ENCODE assay signal across 9 mouse cellular contexts in the genomic region with DNA sequence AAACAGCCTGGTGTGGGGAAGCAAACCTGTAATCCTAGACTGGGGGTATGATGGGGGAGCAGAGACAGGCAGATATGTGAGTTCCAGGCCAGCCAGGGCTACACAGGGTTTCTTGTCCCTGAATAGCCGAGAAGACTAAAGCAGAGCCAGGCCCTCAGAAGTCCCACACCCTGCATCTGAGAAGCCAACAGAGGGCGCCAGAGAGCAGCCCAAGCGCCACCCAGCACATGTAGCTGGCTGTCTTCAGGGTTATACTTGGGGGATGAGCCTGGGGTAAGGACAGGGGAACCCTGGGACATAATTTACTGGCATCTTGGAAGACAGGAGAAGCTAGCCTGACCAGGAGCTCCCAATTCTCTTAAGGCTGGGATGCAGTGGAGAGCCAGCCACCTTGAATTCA. TPM values are rescaled to one million over a fixed set of nuclear protein-coding genes. Genes with fewer than 3 reads are reported as not detected.
A peak's percentile ranks its signal among the peaks of the same experiment; 100 is the strongest.
DNase-seq lines count a peak whose midpoint lies in the region; ATAC-seq lines count a peak whose summit lies in the region.
"Had no signal": no experiment of that assay in that cellular context is flagged by ENCODE, and none has a peak within 500 bp of the region (broad histone marks: within the 10 kb centered on the region; RNA-seq: fewer than 3 reads in every experiment).

No protein-coding gene starts in this region.

- H3K36me3 ChIP-seq in intestine, embryonic 15.5 days, result peaks cover 26% of the 10 kb centered on the region
- H3K36me3 ChIP-seq in liver, embryonic 11.5 days (ENCODE audit: control insufficient read depth, insufficient read depth, low read length), result peaks cover 48% of the 10 kb centered on the region

- H3K4me1 ChIP-seq in intestine, embryonic 15.5 days (replicated peaks), result peaks cover 35% of the 10 kb centered on the region
- peaks cover 29% of the 10 kb centered on the region for H3K4me1 ChIP-seq in liver, embryonic 11.5 days (replicated peaks; ENCODE audit: control insufficient read depth, insufficient read depth, low read length)

- peak; percentile 46; the same call in 1 of the 2 replicates for ATAC-seq in intestine, embryonic 15.5 days
- peak; percentile 55 for ATAC-seq in liver, embryonic 11.5 days (replicated peaks; ENCODE audit: low FRiP score)

- H3K9ac ChIP-seq in intestine, embryonic 15.5 days, result no peak overlapping the region
- H3K9ac ChIP-seq in liver, embryonic 11.5 days (ENCODE audit: low read depth, low read length), result 0 out of 2 replicates have a peak overlapping the region, but pooled peaks have one; percentile 3

- H3K9me3 ChIP-seq in intestine, embryonic 15.5 days, result no peaks in the 10 kb centered on the region
- no peaks in the 10 kb centered on the region for H3K9me3 ChIP-seq in liver, embryonic 11.5 days (ENCODE audit: control insufficient read depth, low read length)
- H3K9me3 ChIP-seq: embryonic facial prominence, embryonic 13.5 days had no signal

- no peak overlapping the region for H3K27ac ChIP-seq in intestine, embryonic 15.5 days
- H3K27ac ChIP-seq in liver, embryonic 11.5 days (ENCODE audit: low read depth, low read length), result 0 out of 2 replicates have a peak overlapping the region, but pooled peaks have one; percentile 11
- H3K27ac ChIP-seq: embryonic facial prominence, embryonic 13.5 days had no signal

- H3K4me3 ChIP-seq in intestine, embryonic 15.5 days (replicated peaks), result no peak overlapping the region
- no peak overlapping the region for H3K4me3 ChIP-seq in liver, embryonic 11.5 days (ENCODE audit: low read depth, low read length)
- H3K4me3 ChIP-seq: embryonic facial prominence, embryonic 13.5 days had no signal

- DNase-seq in right cerebral cortex, adult 18-20 months, result peak; percentile 65
- no peak for DNase-seq in right cerebral cortex, postnatal 36 days (ENCODE audit: low spot score in 2 of 2)
- DNase-seq in cerebellum, postnatal 14 days, result peak; percentile 87 to 91
- peak; percentile 85 for DNase-seq in gastrocnemius, postnatal 10 days
- peak; percentile 76 for DNase-seq in liver, embryonic 11.5 days (ENCODE audit: low spot score)
- DNase-seq in natural killer cell, adult 2 months (ENCODE audit: low spot score in 2 of 2), result peak; percentile 66 to 80
- DNase-seq in testis, postnatal 10 days (ENCODE audit: low spot score), result peak; percentile 89

- no peaks in the 10 kb centered on the region for H3K27me3 ChIP-seq in intestine, embryonic 15.5 days (replicated peaks)
- no peaks in the 10 kb centered on the region for H3K27me3 ChIP-seq in liver, embryonic 11.5 days (replicated peaks; ENCODE audit: control insufficient read depth, insufficient read depth, low read length)
- H3K27me3 ChIP-seq: embryonic facial prominence, embryonic 13.5 days had no signal

- H3K4me2 ChIP-seq in intestine, embryonic 15.5 days (replicated peaks), result no peak overlapping the region
- no peak overlapping the region for H3K4me2 ChIP-seq in liver, embryonic 11.5 days
- H3K4me2 ChIP-seq: embryonic facial prominence, embryonic 13.5 days had no signal

- 7% methylated on average over 3 of the region's 3 CpGs for WGBS in intestine, embryonic 15.5 days
- WGBS in liver, embryonic 11.5 days, result 17% methylated on average over 3 of the region's 3 CpGs

RNA-seq across cellular contexts. Expression of a gene that starts 4.5 kb away (rescaled TPM):
- 10 to 100 TPM; 11.4 to 12.4 TPM for total RNA-seq in gastrocnemius, postnatal 10 days (2021)
- polyA plus RNA-seq in intestine, embryonic 15.5 days (2015; fragmentation: Nextera tagmentation; extraction: Ambion mirVana), result 154 and 157 TPM in 2 replicates
- 200 and 201 TPM in 2 replicates for polyA plus RNA-seq in liver, embryonic 11.5 days (2014; fragmentation: Nextera tagmentation; extraction: Ambion mirVana)

RNA-seq across cellular contexts. Expression of a gene that starts 9.1 kb away (rescaled TPM):
- 100 to 1,000 TPM; 115 to 118 TPM for total RNA-seq in gastrocnemius, postnatal 10 days (2021)
- 78.3 and 83.5 TPM in 2 replicates for polyA plus RNA-seq in intestine, embryonic 15.5 days (2015; fragmentation: Nextera tagmentation; extraction: Ambion mirVana)
- 70.9 and 72.7 TPM in 2 replicates for polyA plus RNA-seq in liver, embryonic 11.5 days (2014; fragmentation: Nextera tagmentation; extraction: Ambion mirVana)

RNA-seq across cellular contexts. Expression of a gene that starts 21.5 kb away (rescaled TPM):
- total RNA-seq in gastrocnemius, postnatal 10 days (2021), result under 1 TPM; 0.32 to 0.49 TPM
- 7.5 and 8.3 TPM in 2 replicates for polyA plus RNA-seq in intestine, embryonic 15.5 days (2015; fragmentation: Nextera tagmentation; extraction: Ambion mirVana)
- polyA plus RNA-seq in liver, embryonic 11.5 days (2014; fragmentation: Nextera tagmentation; extraction: Ambion mirVana), result 0.93 and 1.1 TPM in 2 replicates

RNA-seq across cellular contexts. Expression of a gene that starts 58.0 kb away (rescaled TPM):
- total RNA-seq in gastrocnemius, postnatal 10 days (2021), result 10 to 100 TPM; 38.8 to 45.1 TPM
- 0.72 and 0.98 TPM in 2 replicates for polyA plus RNA-seq in intestine, embryonic 15.5 days (2015; fragmentation: Nextera tagmentation; extraction: Ambion mirVana)
- 0.32 and 0.51 TPM in 2 replicates for polyA plus RNA-seq in liver, embryonic 11.5 days (2014; fragmentation: Nextera tagmentation; extraction: Ambion mirVana)

Comparison
In these comparisons a context has a peak if more than half of its experiments do, and no peak if none do; other contexts are left out.
1. DNase-seq: peak in right cerebral cortex, adult 18-20 months (single experiment), cerebellum, postnatal 14 days (2 of 2), gastrocnemius, postnatal 10 days (single experiment), liver, embryonic 11.5 days (single experiment), natural killer cell, adult 2 months (2 of 2) and testis, postnatal 10 days (single experiment); none in right cerebral cortex, postnatal 36 days (0 of 2).